Mouse (Mus musculus) layer of hippocampus, adult 2 months (tissue): ENCODE measurements around the gene Ppp4c. TPM values are rescaled to one million over a fixed set of nuclear protein-coding genes. Genes with fewer than 3 reads are reported as not detected.
A peak's percentile ranks its signal among the peaks of the same experiment; 100 is the strongest.

ENCODE experiments used
- DNase-seq, 2 experiments: peaks; one replicate each; pipeline ENCODE4 v3.0.0; 2022; ENCODE audit warnings: low spot score in 2 of 2
- H3K27ac ChIP-seq: fragments of 200-600 bp; 2 replicates; pipeline ENCODE4 v1.8.1; 2022
- H3K4me3 ChIP-seq: fragments of 200-600 bp; 2 replicates; pipeline ENCODE4 v1.8.1; 2022; ENCODE audit warnings: mild to moderate bottlenecking
- CTCF ChIP-seq: fragments of 200-600 bp; conservative IDR thresholded peaks from 2 replicates; pipeline ENCODE4 v1.8.1; 2022; ENCODE audit warnings: antibody characterized with exemption, mild to moderate bottlenecking, moderate library complexity
- total RNA-seq, 2 experiments: library from RNA; stranded (reverse); gene quantifications; 2 replicates each; pipeline ENCODE4 v1.2.3; 2021

Gene Ppp4c
- total RNA-seq, 2 experiments from 2014 or later = 50.2 to 54.9 TPM

GRCm38 (mm10) chr7:126816494-126816893 is 24.2 kb upstream of the Ppp4c start:
- H3K27ac ChIP-seq = no peak overlapping the region
- TF ChIP-seq CTCF = no peak
- DNase-seq = no peak
- no peak overlapping the region for H3K4me3 ChIP-seq

DNA sequence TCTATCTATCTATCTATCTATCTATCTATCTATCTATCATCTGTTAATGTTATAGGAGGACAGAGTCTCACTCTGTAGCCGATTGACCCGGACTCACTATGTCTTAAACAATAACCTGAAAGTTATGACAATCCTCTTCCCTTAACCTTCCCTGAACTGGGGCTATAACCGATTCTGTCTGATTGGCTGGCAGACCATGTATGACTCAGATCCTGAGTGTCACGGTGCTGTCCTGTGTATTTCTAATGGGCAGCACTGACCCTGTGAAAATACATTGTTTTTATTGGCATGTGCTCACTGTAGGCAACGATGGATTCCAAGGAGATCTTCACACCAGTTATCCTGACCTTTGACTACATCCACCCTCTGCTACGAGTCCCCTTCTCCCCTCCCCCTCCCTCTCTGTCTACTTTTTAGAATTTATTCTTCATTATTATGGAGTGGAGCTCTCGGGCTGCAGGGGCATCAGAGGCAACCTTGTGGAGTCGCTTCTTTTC is 23.5 kb upstream of the Ppp4c start:
- no peak for DNase-seq
- H3K4me3 ChIP-seq = no peak overlapping the region
- no peak overlapping the region for H3K27ac ChIP-seq
- no peak for TF ChIP-seq CTCF

DNA sequence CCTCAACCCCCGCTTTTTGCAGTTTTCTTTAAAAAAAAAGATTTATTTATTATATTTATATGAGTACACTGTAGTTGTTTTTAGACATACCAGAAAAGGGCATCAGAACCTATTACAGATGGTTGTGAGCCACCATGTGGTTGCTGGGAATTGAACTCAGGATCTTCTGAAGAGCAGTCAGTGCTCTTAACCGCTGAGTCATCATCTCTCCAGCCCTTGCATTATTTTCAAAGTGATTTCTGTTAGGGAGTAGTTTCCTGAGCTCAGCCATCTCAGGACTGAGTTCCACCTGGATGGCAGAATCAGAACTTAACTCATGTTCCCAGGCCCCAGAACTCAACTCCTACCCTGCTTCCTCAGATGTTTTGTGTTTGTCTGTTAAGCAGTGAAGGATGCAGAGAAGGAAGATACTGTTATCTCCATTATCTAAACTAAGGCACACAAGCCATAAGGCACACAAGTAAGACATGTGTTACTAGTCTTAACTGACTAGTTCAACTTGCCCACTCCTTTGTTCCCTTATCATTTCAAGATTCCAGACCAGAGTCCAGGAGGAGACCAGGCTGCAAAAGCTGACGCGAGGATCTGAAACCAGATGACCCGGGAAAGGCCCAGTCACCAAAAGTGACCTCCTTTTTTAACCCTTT is 17.6 kb upstream of the Ppp4c start:
- no peak for DNase-seq
- Histone ChIP-seq H3K27ac (peak overlapping the region; percentile 84; the same call in 1 of the 2 replicates), H3K4me3 (peak overlapping the region; percentile 58; the same call in 1 of the 2 replicates)
- no peak for TF ChIP-seq CTCF

GRCm38 (mm10) chr7:126808703-126809455 is 16.6 kb upstream of the Ppp4c start:
- DNase-seq = peak; percentile 89 to 91
- TF ChIP-seq CTCF = peak; percentile 32

GRCm38 (mm10) chr7:126807405-126807804 is 15.1 kb upstream of the Ppp4c start:
- TF ChIP-seq CTCF = no peak
- DNase-seq = no peak
- Histone ChIP-seq H3K27ac (no peak overlapping the region), H3K4me3 (no peak overlapping the region)

More at GRCm38 (mm10) chr7:126808703-126809455, 16.6 kb upstream of the Ppp4c start:
- Histone ChIP-seq H3K4me3 (peak overlapping the region; percentile 58), H3K27ac (peak overlapping the region; percentile 84)

DNA sequence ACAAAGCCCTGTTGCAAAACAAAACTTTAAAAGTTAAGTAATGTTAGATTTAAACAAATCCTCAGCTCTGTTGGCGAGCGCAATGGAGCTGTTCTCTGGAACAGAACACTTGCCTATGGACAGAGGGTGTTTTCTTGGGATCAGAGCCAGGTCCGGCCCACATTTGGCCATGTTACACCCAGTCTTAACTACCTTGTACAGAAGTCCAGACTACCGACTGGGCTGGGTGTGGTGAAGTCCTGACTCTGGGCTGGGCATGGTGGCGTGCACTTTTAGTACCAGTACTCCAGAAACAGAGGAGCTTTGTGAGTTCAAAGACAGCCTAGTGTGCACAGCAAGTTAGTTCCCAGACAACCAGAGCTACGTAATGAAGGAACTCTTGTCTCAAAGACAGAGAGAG is 14.7 kb upstream of the Ppp4c start:
- no peak for TF ChIP-seq CTCF
- Histone ChIP-seq H3K4me3 (no peak overlapping the region), H3K27ac (no peak overlapping the region)
- no peak for DNase-seq

GRCm38 (mm10) chr7:126803751-126804150 is 11.5 kb upstream of the Ppp4c start:
- no peak for TF ChIP-seq CTCF
- no peak for DNase-seq

DNA sequence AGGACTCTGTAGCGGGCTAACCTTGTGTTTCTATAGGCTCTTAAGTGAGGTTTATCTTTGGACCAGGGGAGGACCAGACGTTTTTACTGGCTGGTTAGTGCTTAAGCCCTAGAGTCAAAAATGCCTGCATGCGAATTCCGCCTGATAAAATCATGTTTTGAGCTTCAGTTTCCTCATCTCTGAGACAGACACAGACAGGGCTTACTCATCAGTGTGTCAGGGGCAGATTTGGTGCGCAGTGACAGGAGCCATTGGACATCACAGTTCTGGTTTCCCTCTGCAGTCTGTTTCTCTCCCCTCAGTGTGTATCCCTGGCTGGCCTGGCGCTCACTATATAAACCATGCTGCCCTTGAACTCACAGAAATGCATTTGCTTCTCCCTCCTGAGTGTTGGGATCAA is 10.9 kb upstream of the Ppp4c start:
- H3K27ac ChIP-seq = no peak overlapping the region
- no peak overlapping the region for H3K4me3 ChIP-seq
- no peak for TF ChIP-seq CTCF
- DNase-seq = no peak

More at GRCm38 (mm10) chr7:126803751-126804150, 11.5 kb upstream of the Ppp4c start:
- no peak overlapping the region for H3K27ac ChIP-seq
- H3K4me3 ChIP-seq = no peak overlapping the region

GRCm38 (mm10) chr7:126802134-126802889 is 10.0 kb upstream of the Ppp4c start:
- no peak overlapping the region for H3K27ac ChIP-seq
- TF ChIP-seq CTCF = no peak
- DNase-seq = no peak
- no peak overlapping the region for H3K4me3 ChIP-seq

GRCm38 (mm10) chr7:126801057-126801422 is 8.7 kb upstream of the Ppp4c start:
- no peak for DNase-seq
- Histone ChIP-seq H3K4me3 (no peak overlapping the region), H3K27ac (no peak overlapping the region)
- no peak for TF ChIP-seq CTCF

DNA sequence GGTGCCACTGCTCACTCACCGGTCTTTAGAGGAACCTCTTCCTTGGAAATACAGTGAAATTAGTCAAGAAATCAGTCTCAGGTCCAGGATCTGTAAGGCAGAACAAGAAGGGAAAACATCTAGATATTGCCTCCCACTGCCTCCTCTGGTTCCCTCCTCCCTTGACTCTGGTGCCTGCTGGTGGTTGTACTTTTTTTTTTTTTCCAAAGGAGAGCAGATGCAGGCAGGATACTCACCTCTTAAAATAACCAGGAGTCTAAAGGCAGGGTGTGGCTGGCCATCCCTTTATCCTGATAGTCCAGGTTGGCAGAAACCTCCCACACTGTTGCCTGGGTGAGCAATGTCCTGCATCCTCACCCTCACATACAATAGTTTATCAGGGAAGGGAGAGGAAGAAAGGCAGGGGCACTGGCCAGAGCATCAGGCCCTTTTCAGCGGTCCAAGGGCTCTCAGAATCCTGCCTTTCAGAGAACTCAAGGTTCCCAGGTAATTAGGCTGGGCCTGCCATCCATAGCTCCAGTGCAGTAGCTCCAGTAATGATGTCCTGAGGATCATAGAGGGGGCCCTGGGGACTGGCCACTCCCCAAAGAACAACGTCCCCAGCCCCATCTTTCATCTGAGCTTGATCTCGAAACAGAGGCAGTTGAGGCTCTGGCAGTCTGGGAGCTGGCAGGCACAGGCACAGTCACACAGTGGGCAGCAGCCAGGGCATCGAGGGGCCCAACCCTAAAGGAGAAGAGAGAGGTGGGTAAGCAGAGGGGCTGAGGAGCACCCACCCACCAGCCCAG is 8.2 kb upstream of the Ppp4c start:
- DNase-seq = no peak
- Histone ChIP-seq H3K4me3 (peak overlapping the region; percentile 55), H3K27ac (peak overlapping the region; percentile 100)
- no peak for TF ChIP-seq CTCF
